Mouse (Mus musculus) midbrain, embryonic 15.5 days (tissue): ENCODE data around the gene Ulk3. TPM values are rescaled to one million over a fixed set of nuclear protein-coding genes. Genes with fewer than 3 reads are reported as not detected.

Experiments used
- ATAC-seq: fragments of 200-750 bp; cut with Nextera tagmentation; replicated peaks from 2 replicates; pipeline ENCODE4 v1.8.0; 2017; ENCODE audit warnings: moderate TSS enrichment
- H3K27ac ChIP-seq: fragments of 300-500 bp; sonication (generic); 2 replicates; pipeline ENCODE4 v1.5.1; 2015; ENCODE audit warnings: mild to moderate bottlenecking, inconsistent platforms
- H3K27me3 ChIP-seq: fragments of 300-500 bp; sonication (generic); replicated peaks from 2 replicates; pipeline ENCODE4 v1.6.1; 2015; ENCODE audit warnings: inconsistent platforms
- H3K36me3 ChIP-seq: fragments of 300-500 bp; sonication (generic); replicated peaks from 2 replicates; pipeline ENCODE4 v1.6.1; 2015; ENCODE audit warnings: inconsistent platforms
- H3K4me1 ChIP-seq: fragments of 300-500 bp; sonication (generic); 2 replicates; pipeline ENCODE4 v1.6.1; 2015; ENCODE audit warnings: inconsistent platforms
- H3K4me2 ChIP-seq: fragments of 300-500 bp; sonication (generic); 2 replicates; pipeline ENCODE4 v1.6.1; 2015; ENCODE audit warnings: inconsistent platforms, mild to moderate bottlenecking, moderate library complexity
- H3K4me3 ChIP-seq: fragments of 300-500 bp; sonication (generic); 2 replicates; pipeline ENCODE4 v1.5.1; 2015; ENCODE audit warnings: mild to moderate bottlenecking, inconsistent platforms
- H3K9ac ChIP-seq: fragments of 300-500 bp; sonication (generic); 2 replicates; pipeline ENCODE4 v1.6.1; 2015; ENCODE audit warnings: mild to moderate bottlenecking, inconsistent platforms
- H3K9me3 ChIP-seq: fragments of 300-500 bp; sonication (generic); 2 replicates; pipeline ENCODE4 v1.6.1; 2016; ENCODE audit warnings: inconsistent platforms
- WGBS: fragments of 180-500 bp; shearing (Covaris S2); methylation state at CpG from one replicate; pipeline ENCODE4 v1.1.7; 2015; ENCODE audit warnings: mixed read lengths; 5-methylcytosine and 5-hydroxymethylcytosine counted together
- polyA plus RNA-seq: library from polyadenylated mRNA; unstranded; fragments of >200 nt; fragmentation: Nextera tagmentation; extraction: Ambion mirVana; gene quantifications from 2 replicates; pipeline ENCODE4 v1.2.1, GENCODE M21; 2015

Gene Ulk3
- polyA plus RNA-seq, 1 experiment from 2014 or later: 39.0 TPM

GRCm38 (mm10) chr9:57575577-57575976 is 13.7 kb upstream of the Ulk3 start:
- Histone ChIP-seq H3K4me3 (no peak overlapping the region), H3K27me3 (no peaks in the 10 kb centered on the region), H3K4me2 (no peak overlapping the region), H3K9ac (no peak overlapping the region), H3K36me3 (peaks cover 30% of the 10 kb centered on the region), H3K9me3 (no peaks in the 10 kb centered on the region), H3K4me1 (no peaks in the 10 kb centered on the region), H3K27ac (no peak overlapping the region)
- ATAC-seq: no peak
- 81% methylated on average over 3 of the region's 3 CpGs for WGBS

GRCm38 (mm10) chr9:57577144-57577849 is 12.0 kb upstream of the Ulk3 start:
- WGBS: 91% methylated on average over 6 of the region's 6 CpGs
- Histone ChIP-seq H3K4me2 (no peak overlapping the region), H3K4me1 (no peaks in the 10 kb centered on the region), H3K9me3 (no peaks in the 10 kb centered on the region), H3K4me3 (no peak overlapping the region), H3K27me3 (no peaks in the 10 kb centered on the region), H3K36me3 (peaks cover 40% of the 10 kb centered on the region), H3K9ac (no peak overlapping the region), H3K27ac (no peak overlapping the region)
- no peak for ATAC-seq

GRCm38 (mm10) chr9:57584991-57585390 is 4.3 kb upstream of the Ulk3 start:
- no peak for ATAC-seq
- Histone ChIP-seq H3K4me2 (no peak overlapping the region), H3K9me3 (no peaks in the 10 kb centered on the region), H3K27ac (no peak overlapping the region), H3K4me1 (peaks cover 8% of the 10 kb centered on the region), H3K9ac (no peak overlapping the region), H3K27me3 (no peaks in the 10 kb centered on the region), H3K36me3 (peaks cover 28% of the 10 kb centered on the region), H3K4me3 (no peak overlapping the region)
- WGBS: 93% methylated on average over 3 of the region's 3 CpGs

- Histone ChIP-seq H3K36me3 (peaks cover 15% of the 10 kb centered on the region), H3K9ac (no peak overlapping the region), H3K27me3 (no peaks in the 10 kb centered on the region), H3K4me3 (no peak overlapping the region), H3K4me1 (peaks cover 15% of the 10 kb centered on the region), H3K9me3 (no peaks in the 10 kb centered on the region), H3K4me2 (peak overlapping the region; percentile 73; the same call in 1 of the 2 replicates), H3K27ac (no peak overlapping the region)
- no peak for ATAC-seq
- 37% methylated on average over 5 of the region's 5 CpGs for WGBS
These were observed 1.5 kb downstream of the Ulk3 start for GRCm38 (mm10) chr9:57590726-57591125.

- Histone ChIP-seq H3K4me3 (no peak overlapping the region), H3K27ac (no peak overlapping the region), H3K4me2 (no peak overlapping the region), H3K4me1 (peaks cover 16% of the 10 kb centered on the region), H3K9me3 (no peaks in the 10 kb centered on the region), H3K27me3 (no peaks in the 10 kb centered on the region), H3K36me3 (peaks cover 15% of the 10 kb centered on the region), H3K9ac (no peak overlapping the region)
- 43% methylated on average over 12 of the region's 12 CpGs for WGBS
- ATAC-seq: no peak
These were observed 4.4 kb downstream of the Ulk3 start for GRCm38 (mm10) chr9:57593454-57594173.

GRCm38 (mm10) chr9:57594174-57594509 is 4.9 kb downstream of the Ulk3 start:
- H3K36me3 ChIP-seq: peaks cover 15% of the 10 kb centered on the region
- no peaks in the 10 kb centered on the region for H3K9me3 ChIP-seq
- no peak for ATAC-seq
- H3K4me3 ChIP-seq: no peak overlapping the region
- H3K4me2 ChIP-seq: no peak overlapping the region
- H3K27ac ChIP-seq: no peak overlapping the region
- no peaks in the 10 kb centered on the region for H3K27me3 ChIP-seq
- no peak overlapping the region for H3K9ac ChIP-seq
- peaks cover 16% of the 10 kb centered on the region for H3K4me1 ChIP-seq
- 73% methylated on average over 9 of the region's 9 CpGs for WGBS

GRCm38 (mm10) chr9:57597265-57597664 is 8.0 kb downstream of the Ulk3 start:
- H3K9me3 ChIP-seq: no peaks in the 10 kb centered on the region
- 85% methylated on average over 8 of the region's 8 CpGs for WGBS
- H3K27me3 ChIP-seq: no peaks in the 10 kb centered on the region
- H3K4me3 ChIP-seq: no peak overlapping the region
- no peak overlapping the region for H3K9ac ChIP-seq
- H3K4me1 ChIP-seq: peaks cover 17% of the 10 kb centered on the region
- no peak overlapping the region for H3K4me2 ChIP-seq
- ATAC-seq: no peak
- peaks cover 15% of the 10 kb centered on the region for H3K36me3 ChIP-seq
- H3K27ac ChIP-seq: no peak overlapping the region

GRCm38 (mm10) chr9:57597929-57598382 is 8.7 kb downstream of the Ulk3 start:
- ATAC-seq: no peak
- no peak overlapping the region for H3K9ac ChIP-seq

GRCm38 (mm10) chr9:57598851-57599563 is 9.8 kb downstream of the Ulk3 start:
- WGBS: 32% methylated on average over 8 of the region's 8 CpGs
- Histone ChIP-seq H3K4me2 (no peak overlapping the region), H3K27ac (no peak overlapping the region), H3K4me3 (no peak overlapping the region), H3K9ac (no peak overlapping the region), H3K9me3 (no peaks in the 10 kb centered on the region), H3K36me3 (peaks cover 7% of the 10 kb centered on the region), H3K27me3 (no peaks in the 10 kb centered on the region), H3K4me1 (peaks cover 17% of the 10 kb centered on the region)
- ATAC-seq: peak; percentile 40; the same call in 1 of the 2 replicates

More at GRCm38 (mm10) chr9:57597929-57598382, 8.7 kb downstream of the Ulk3 start:
- H3K9me3 ChIP-seq: no peaks in the 10 kb centered on the region
- H3K27ac ChIP-seq: no peak overlapping the region
- peaks cover 17% of the 10 kb centered on the region for H3K4me1 ChIP-seq
- H3K4me3 ChIP-seq: no peak overlapping the region
- H3K36me3 ChIP-seq: peaks cover 15% of the 10 kb centered on the region
- WGBS: 20% methylated on average over 4 of the region's 4 CpGs
- no peaks in the 10 kb centered on the region for H3K27me3 ChIP-seq
- no peak overlapping the region for H3K4me2 ChIP-seq

GRCm38 (mm10) chr9:57600620-57601352 is 11.5 kb downstream of the Ulk3 start:
- 10% methylated on average over 3 of the region's 3 CpGs for WGBS

GRCm38 (mm10) chr9:57601353-57601706 is 12.1 kb downstream of the Ulk3 start:
- Histone ChIP-seq H3K36me3 (no peaks in the 10 kb centered on the region; the same call in 1 of the 2 replicates), H3K27ac (no peak overlapping the region)
- no peak for ATAC-seq

More at GRCm38 (mm10) chr9:57600620-57601352, 11.5 kb downstream of the Ulk3 start:
- Histone ChIP-seq H3K27me3 (no peaks in the 10 kb centered on the region; the same call in 1 of the 2 replicates), H3K36me3 (no peaks in the 10 kb centered on the region; the same call in 1 of the 2 replicates), H3K4me2 (no peak overlapping the region), H3K9ac (no peak overlapping the region), H3K4me1 (peaks cover 23% of the 10 kb centered on the region), H3K27ac (no peak overlapping the region), H3K4me3 (no peak overlapping the region), H3K9me3 (no peaks in the 10 kb centered on the region)
- ATAC-seq: no peak

GRCm38 (mm10) chr9:57602098-57602497 is 12.8 kb downstream of the Ulk3 start:
- H3K27me3 ChIP-seq: peaks cover 7% of the 10 kb centered on the region; the same call in 1 of the 2 replicates
- H3K36me3 ChIP-seq: no peaks in the 10 kb centered on the region
- H3K9ac ChIP-seq: no peak overlapping the region
- no peaks in the 10 kb centered on the region for H3K9me3 ChIP-seq
- WGBS: 76% methylated on average over 8 of the region's 8 CpGs
- no peak overlapping the region for H3K4me3 ChIP-seq
- no peak overlapping the region for H3K27ac ChIP-seq
- ATAC-seq: no peak
- H3K4me2 ChIP-seq: no peak overlapping the region
- H3K4me1 ChIP-seq: peaks cover 32% of the 10 kb centered on the region

More at GRCm38 (mm10) chr9:57601353-57601706, 12.1 kb downstream of the Ulk3 start:
- Histone ChIP-seq H3K9ac (no peak overlapping the region), H3K4me1 (peaks cover 29% of the 10 kb centered on the region), H3K27me3 (no peaks in the 10 kb centered on the region; the same call in 1 of the 2 replicates), H3K4me3 (no peak overlapping the region), H3K4me2 (no peak overlapping the region), H3K9me3 (no peaks in the 10 kb centered on the region)
- 56% methylated on average over 2 of the region's 2 CpGs for WGBS
